Mouse (Mus musculus) MEL (cell line): Measurements from ENCODE around the gene Upf2. TPM values are rescaled to one million over a fixed set of nuclear protein-coding genes. Genes with fewer than 3 reads are reported as not detected.

Source experiments
- DNase-seq: peaks from one replicate; pipeline ENCODE4 v3.0.0; 2011; ENCODE audit warnings: low read depth, low spot score
- H3K27ac ChIP-seq: 2 replicates; pipeline ENCODE4 v1.5.1; 2012; ENCODE audit warnings: low read depth, mild to moderate bottlenecking, control low read depth, low read length, moderate library complexity; ENCODE audit not compliant: control insufficient read depth
- H3K27me3 ChIP-seq, 2 experiments: fragments of 150-350 bp in 1 of 2; sonication (generic) in 1 of 2; 2 replicates each; pipeline ENCODE4 v1.6.1; 2012; ENCODE audit warnings: low read length in 2 of 2, mild to moderate bottlenecking in 2 of 2, improper control_type of control experiment in 1 of 2, moderate library complexity in 1 of 2; ENCODE audit not compliant: insufficient read depth in 2 of 2, control insufficient read depth in 1 of 2
- H3K36me3 ChIP-seq, 2 experiments: 2 replicates each; pipeline ENCODE4 v1.6.1; 2012 to 2014; ENCODE audit warnings: low read length in 2 of 2, improper control_type of control experiment in 1 of 2, inconsistent platforms in 1 of 2, mild to moderate bottlenecking in 1 of 2; ENCODE audit not compliant: insufficient read depth in 2 of 2, control insufficient read depth in 1 of 2
- H3K4me1 ChIP-seq, 2 experiments: fragments of 150-350 bp in 1 of 2; sonication (generic) in 1 of 2; 2 replicates each; pipeline ENCODE4 v1.6.1; 2012; ENCODE audit warnings: low read length in 2 of 2, improper control_type of control experiment in 1 of 2, mild to moderate bottlenecking in 1 of 2; ENCODE audit not compliant: insufficient read depth in 2 of 2, control insufficient read depth in 1 of 2
- H3K4me3 ChIP-seq, 2 experiments: fragments of 150-350 bp in 1 of 2; sonication (generic) in 1 of 2; 2 replicates each; pipeline ENCODE4 v1.5.1; 2012; ENCODE audit warnings: low read depth in 2 of 2, low read length in 2 of 2, mild to moderate bottlenecking in 2 of 2, moderate library complexity in 2 of 2, control low read depth in 1 of 2, improper control_type of control experiment in 1 of 2; ENCODE audit not compliant: control insufficient read depth in 1 of 2, insufficient read depth in 1 of 2
- H3K79me2 ChIP-seq: 2 replicates; pipeline ENCODE4 v1.6.1; 2012; ENCODE audit warnings: mild to moderate bottlenecking, low read length, moderate library complexity; ENCODE audit not compliant: control insufficient read depth, poor library complexity, insufficient read depth
- H3K9ac ChIP-seq: 2 replicates; pipeline ENCODE4 v1.6.1; 2012; ENCODE audit warnings: low read depth, mild to moderate bottlenecking, control low read depth, low read length, moderate library complexity; ENCODE audit not compliant: control insufficient read depth, poor library complexity, severe bottlenecking
- H3K9me3 ChIP-seq: fragments of 150-350 bp; sonication (generic); replicated peaks from 2 replicates; pipeline ENCODE4 v1.6.1; 2012; ENCODE audit warnings: mild to moderate bottlenecking, low read length, improper control_type of control experiment, moderate library complexity; ENCODE audit not compliant: insufficient read depth
- BHLHE40 ChIP-seq: IDR thresholded peaks from 2 replicates; pipeline ENCODE4 v1.6.1; 2012; ENCODE audit warnings: low read depth, mild to moderate bottlenecking, inconsistent platforms, low read length, improper control_type of control experiment, borderline replicate concordance
- CHD1 ChIP-seq: IDR thresholded peaks from 2 replicates; pipeline ENCODE4 v1.6.1; 2012; ENCODE audit warnings: low read depth, mild to moderate bottlenecking, inconsistent platforms, low read length, improper control_type of control experiment
- CHD2 ChIP-seq: IDR thresholded peaks from 2 replicates; pipeline ENCODE4 v1.6.1; 2011; ENCODE audit warnings: low read length, improper control_type of control experiment
- E2F4 ChIP-seq: IDR thresholded peaks from 2 replicates; pipeline ENCODE4 v1.6.1; 2011; ENCODE audit warnings: low read depth, low read length, improper control_type of control experiment, borderline replicate concordance
- ELF1 ChIP-seq: IDR thresholded peaks from 2 replicates; pipeline ENCODE4 v1.6.1; 2014; ENCODE audit warnings: low read depth, mild to moderate bottlenecking, inconsistent platforms, low read length, improper control_type of control experiment, moderate library complexity
- GATA1 ChIP-seq: IDR thresholded peaks from 2 replicates; pipeline ENCODE4 v1.6.1; 2011; ENCODE audit warnings: low read depth, low read length, improper control_type of control experiment
- JUND ChIP-seq: IDR thresholded peaks from 2 replicates; pipeline ENCODE4 v1.6.1; 2011; ENCODE audit warnings: low read depth, mild to moderate bottlenecking, improper control_type of control experiment, low read length
- MAX ChIP-seq: IDR thresholded peaks from 2 replicates; pipeline ENCODE4 v1.6.1; 2011; ENCODE audit warnings: low read length, improper control_type of control experiment
- MAZ ChIP-seq: IDR thresholded peaks from 2 replicates; pipeline ENCODE4 v1.6.1; 2012; ENCODE audit warnings: low read depth, mild to moderate bottlenecking, inconsistent platforms, low read length, improper control_type of control experiment
- NELFE ChIP-seq: IDR thresholded peaks from 2 replicates; pipeline ENCODE4 v1.6.1; 2011; ENCODE audit warnings: low read depth, low read length, improper control_type of control experiment
- NRF1 ChIP-seq: IDR thresholded peaks from 2 replicates; pipeline ENCODE4 v1.6.1; 2014; ENCODE audit warnings: low read depth, mild to moderate bottlenecking, inconsistent platforms, low read length, improper control_type of control experiment, moderate library complexity; ENCODE audit not compliant: poor library complexity, insufficient read depth, severe bottlenecking
- RAD21 ChIP-seq: IDR thresholded peaks from 2 replicates; pipeline ENCODE4 v1.6.1; 2011; ENCODE audit warnings: mild to moderate bottlenecking, low read depth, low read length, improper control_type of control experiment
- RCOR1 ChIP-seq: IDR thresholded peaks from 2 replicates; pipeline ENCODE4 v1.6.1; 2012; ENCODE audit warnings: low read depth, mild to moderate bottlenecking, inconsistent platforms, low read length, improper control_type of control experiment
- SIN3A ChIP-seq: IDR thresholded peaks from 2 replicates; pipeline ENCODE4 v1.6.1; 2012; ENCODE audit warnings: low read length, improper control_type of control experiment, inconsistent platforms
- SMC3 ChIP-seq: IDR thresholded peaks from 2 replicates; pipeline ENCODE4 v1.6.1; 2011; ENCODE audit warnings: low read depth, low read length, improper control_type of control experiment
- TAL1 ChIP-seq: IDR thresholded peaks from 2 replicates; pipeline ENCODE4 v1.6.1; 2012; ENCODE audit warnings: mild to moderate bottlenecking, inconsistent platforms, low read length, moderate library complexity, mixed read lengths
- TCF12 ChIP-seq: IDR thresholded peaks from 2 replicates; pipeline ENCODE4 v1.6.1; 2014; ENCODE audit warnings: low read depth, mild to moderate bottlenecking, inconsistent platforms, low read length, improper control_type of control experiment, moderate library complexity
- UBTF ChIP-seq: IDR thresholded peaks from 2 replicates; pipeline ENCODE4 v1.6.1; 2012; ENCODE audit warnings: low read depth, mild to moderate bottlenecking, inconsistent platforms, low read length, improper control_type of control experiment, moderate library complexity, borderline replicate concordance; ENCODE audit not compliant: insufficient read depth
- ZKSCAN1 ChIP-seq: IDR thresholded peaks from 2 replicates; pipeline ENCODE4 v1.6.1; 2012; ENCODE audit warnings: low read depth, mild to moderate bottlenecking, inconsistent platforms, low read length, improper control_type of control experiment, moderate library complexity
- polyA plus RNA-seq, 2 experiments: library from polyadenylated mRNA; stranded (reverse) in 1 of 2; unstranded in 1 of 2; fragments of >175 nt in 1 of 2; fragments of >200 nt in 1 of 2; gene quantifications; 2 replicates each; pipeline versions ENCODE4 v1.2.1 to v1.2.4; 2012; ENCODE audit warnings: low replicate concordance in 2 of 2, low read depth in 1 of 2; ENCODE audit not compliant: insufficient read length in 2 of 2, insufficient read depth in 1 of 2, missing spikeins in 1 of 2
- total RNA-seq: library from RNA; depleted of rRNA; stranded (reverse); fragments of 300-350 nt; gene quantifications from 2 replicates; pipeline ENCODE4 v1.2.3, GENCODE M21; 2012

Gene Upf2
- total and polyA plus RNA-seq, 3 experiments = 15.3 to 30.9 TPM; not detected in 1

GRCm38 (mm10) chr2:5940936-5941335, 10.3 kb upstream of the Upf2 start:
- Histone ChIP-seq H3K9ac (no peak overlapping the region), H3K4me1 (peaks cover 16 to 18% of the 10 kb centered on the region in 2 experiments), H3K79me2 (no peaks in the 10 kb centered on the region), H3K36me3 (peaks cover 0 to 21% of the 10 kb centered on the region in 2 experiments; a peak in 2 of 4 replicates), H3K9me3 (no peaks in the 10 kb centered on the region), H3K4me3 (no peak overlapping the region), H3K27ac (no peak overlapping the region), H3K27me3 (no peaks in the 10 kb centered on the region)
- no peak for DNase-seq
- TF ChIP-seq NRF1 = no peak
- TF ChIP-seq JUND = no peak
- no peak for TF ChIP-seq BHLHE40
- no peak for TF ChIP-seq TCF12
- TF ChIP-seq RAD21 = no peak
- no peak for TF ChIP-seq ZKSCAN1

DNA sequence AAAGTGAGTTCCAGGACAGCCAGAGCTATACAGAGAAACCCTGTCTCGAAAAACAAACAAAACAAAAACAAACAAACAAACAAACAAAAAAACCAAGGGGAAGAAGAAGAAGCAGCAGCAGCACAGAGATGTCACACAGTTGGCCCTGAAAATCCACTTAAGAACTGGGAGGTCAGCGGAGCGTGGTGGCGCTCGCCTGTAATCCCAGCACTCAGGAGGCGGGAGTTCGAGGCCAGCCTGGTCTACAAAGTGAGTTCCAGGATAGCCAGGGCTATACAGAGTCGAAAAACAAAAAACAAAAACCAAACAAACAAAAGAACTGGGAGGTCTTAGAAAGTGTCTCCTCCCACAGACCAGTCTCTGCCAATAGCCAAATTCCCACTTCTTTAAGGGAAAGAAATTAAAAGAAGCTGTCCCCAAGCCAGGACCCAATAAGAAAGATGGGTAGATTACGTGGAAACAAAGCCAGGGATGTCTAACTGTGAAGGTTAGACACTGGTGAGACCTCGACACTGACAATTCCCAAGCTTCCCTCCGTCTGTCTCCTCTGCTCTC, 9.3 kb upstream of the Upf2 start:
- DNase-seq = peak; percentile 67
- Histone ChIP-seq H3K27ac (no peak overlapping the region; the same call in 1 of the 2 replicates), H3K36me3 (peaks cover 0 to 26% of the 10 kb centered on the region in 2 experiments; a peak in 2 of 4 replicates), H3K4me1 (peaks cover 22 to 27% of the 10 kb centered on the region in 2 experiments), H3K27me3 (no peaks in the 10 kb centered on the region), H3K4me3 (peak overlapping the region; percentile 83 to 100), H3K79me2 (no peaks in the 10 kb centered on the region), H3K9me3 (no peaks in the 10 kb centered on the region), H3K9ac (peak overlapping the region; percentile 66)
- TF ChIP-seq GATA1 (no peak), NELFE (no peak), MAZ (no peak), RCOR1 (no peak), ZKSCAN1 (no peak), TAL1 (no peak), ELF1 (no peak), CHD1 (no peak), E2F4 (no peak), SMC3 (no peak), TCF12 (no peak), UBTF (no peak), CHD2 (no peak), SIN3A (no peak), MAX (no peak)
